Mouse (Mus musculus): Measurements from ENCODE around the gene Phf11a.
"Not testable (repeated sequence)": the region's sequence is repeated elsewhere in the genome, so short reads cannot be mapped to it uniquely, and the experiment has no call there.

Gene Phf11a

GRCm38 (mm10) chr14:59297391-59297790 is at the start of gene Phf11a:
Gene Phf11a (minus strand): TSS chr14:59297522.
- not testable (repeated sequence) for ATAC-seq (ENCODE audit: insufficient number of reproducible peaks, low FRiP score, low TSS enrichment)

GRCm38 (mm10) chr14:59341189-59341588 is 43.9 kb upstream of the Phf11a start, which contains the start of gene Phf11b:
Gene Phf11b (minus strand): TSS chr14:59341351.
- not testable (repeated sequence) for ATAC-seq (ENCODE audit: insufficient number of reproducible peaks, low FRiP score, low TSS enrichment)

GRCm38 (mm10) chr14:59339541-59339940 is 42.2 kb upstream of the Phf11a start:
- no peak for ATAC-seq (ENCODE audit: insufficient number of reproducible peaks, low FRiP score, low TSS enrichment)

GRCm38 (mm10) chr14:59336056-59336455 is 38.7 kb upstream of the Phf11a start:
- ATAC-seq (ENCODE audit: insufficient number of reproducible peaks, low FRiP score, low TSS enrichment), result not testable (repeated sequence)

DNA sequence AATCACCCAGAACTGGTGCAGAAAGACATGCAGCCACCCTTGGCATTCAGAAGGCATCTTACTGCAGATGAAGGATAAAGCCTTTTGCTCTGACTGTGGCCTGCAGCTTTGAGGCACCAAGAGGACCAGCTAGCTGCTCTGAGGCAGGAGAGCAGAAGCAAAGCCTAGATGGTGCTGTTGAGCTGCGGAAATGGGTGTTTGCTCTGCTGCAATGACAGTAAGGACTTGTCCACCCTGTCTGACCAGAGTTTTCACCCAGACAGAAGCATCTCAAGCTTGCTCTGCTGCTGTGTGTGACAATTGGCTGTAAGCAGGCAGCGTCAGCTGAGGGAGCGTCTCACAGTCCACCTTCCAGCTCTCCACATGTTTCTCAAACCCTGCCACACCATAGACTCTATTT is 33.2 kb upstream of the Phf11a start:
- ATAC-seq (ENCODE audit: insufficient number of reproducible peaks, low FRiP score, low TSS enrichment), result peak; percentile 45; the same call in 1 of the 2 replicates

DNA sequence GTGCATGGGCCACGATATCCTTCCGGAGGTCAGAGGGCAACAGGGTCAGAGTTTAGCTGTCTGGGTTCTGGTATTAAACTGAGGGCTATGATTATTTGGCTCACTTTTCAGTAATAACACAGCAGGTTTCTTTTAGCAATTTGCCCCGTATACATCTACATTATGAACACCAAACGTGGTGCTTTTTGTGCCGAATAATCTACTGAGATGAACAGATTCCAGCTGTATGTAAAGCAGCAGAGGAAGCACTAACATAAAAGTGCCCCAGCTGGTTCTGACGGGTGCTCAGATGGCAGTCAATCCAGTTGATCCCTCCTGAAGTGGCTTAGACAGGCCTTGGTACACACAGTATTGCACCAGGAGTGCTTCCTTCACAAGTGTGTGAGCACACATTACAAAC is 22.6 kb upstream of the Phf11a start:
- not testable (repeated sequence) for ATAC-seq (ENCODE audit: insufficient number of reproducible peaks, low FRiP score, low TSS enrichment)

GRCm38 (mm10) chr14:59319036-59319435 is 21.7 kb upstream of the Phf11a start:
- ATAC-seq (ENCODE audit: insufficient number of reproducible peaks, low FRiP score, low TSS enrichment), result not testable (repeated sequence)

- ATAC-seq (ENCODE audit: insufficient number of reproducible peaks, low FRiP score, low TSS enrichment), result not testable (repeated sequence)
Observed at GRCm38 (mm10) chr14:59291769-59292168, 5.6 kb downstream of the Phf11a start.

GRCm38 (mm10) chr14:59274961-59275360 is 22.4 kb downstream of the Phf11a start:
- not testable (repeated sequence) for ATAC-seq (ENCODE audit: insufficient number of reproducible peaks, low FRiP score, low TSS enrichment)

DNA sequence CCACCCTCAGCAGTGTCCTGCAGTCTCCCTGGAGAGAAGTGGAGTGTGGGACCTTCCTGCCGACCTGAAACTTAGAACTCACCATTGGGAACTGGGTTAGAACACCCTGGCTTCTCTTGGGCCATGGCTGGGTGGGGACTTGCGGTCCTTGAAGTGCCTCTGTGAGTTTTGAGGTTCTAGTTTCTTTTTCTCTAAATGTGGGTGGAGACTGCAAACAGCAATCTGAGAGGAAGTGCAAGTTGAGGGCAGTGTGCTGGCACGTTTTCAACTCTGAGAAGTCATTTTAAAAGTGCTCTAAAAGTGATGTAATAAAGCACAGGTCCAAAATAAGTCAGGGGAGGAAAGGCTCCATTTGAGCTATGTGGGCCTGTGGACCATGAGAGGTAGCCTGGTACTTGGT is 37.3 kb downstream of the Phf11a start, which contains the start of gene Gm6904:
Gm6904 (minus strand) TSS at position 161 of the 400 bp plus-strand sequence.
- no peak for ATAC-seq (ENCODE audit: insufficient number of reproducible peaks, low FRiP score, low TSS enrichment)

DNA sequence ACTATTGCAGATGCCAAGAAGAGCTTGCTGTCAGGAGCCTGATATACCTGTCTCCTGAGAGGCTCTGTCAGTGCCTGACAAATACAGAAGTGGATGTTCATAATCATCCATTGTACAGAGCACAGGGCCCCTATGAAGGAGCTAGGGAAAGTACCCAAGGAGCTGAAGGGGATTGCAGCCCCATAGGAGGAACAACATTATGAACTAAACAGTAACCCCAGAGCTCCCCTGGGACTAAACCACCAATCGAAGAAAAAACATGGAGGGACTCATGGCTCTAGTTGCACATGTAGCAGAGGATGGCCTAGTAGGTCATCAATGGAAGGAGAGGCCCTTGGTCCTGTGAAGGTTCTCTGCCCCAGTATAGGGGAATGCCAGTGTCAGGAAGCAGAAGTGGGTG is 41.5 kb downstream of the Phf11a start:
- ATAC-seq (ENCODE audit: insufficient number of reproducible peaks, low FRiP score, low TSS enrichment), result not testable (repeated sequence)

- ATAC-seq (ENCODE audit: insufficient number of reproducible peaks, low FRiP score, low TSS enrichment), result not testable (repeated sequence)
Observed at GRCm38 (mm10) chr14:59250350-59250749, 47.0 kb downstream of the Phf11a start.

- no peak for ATAC-seq (ENCODE audit: insufficient number of reproducible peaks, low FRiP score, low TSS enrichment)
Observed at GRCm38 (mm10) chr14:59233635-59234034, 63.7 kb downstream of the Phf11a start.

GRCm38 (mm10) chr14:59232003-59232402 is 65.3 kb downstream of the Phf11a start:
- no peak for ATAC-seq (ENCODE audit: insufficient number of reproducible peaks, low FRiP score, low TSS enrichment)

DNA sequence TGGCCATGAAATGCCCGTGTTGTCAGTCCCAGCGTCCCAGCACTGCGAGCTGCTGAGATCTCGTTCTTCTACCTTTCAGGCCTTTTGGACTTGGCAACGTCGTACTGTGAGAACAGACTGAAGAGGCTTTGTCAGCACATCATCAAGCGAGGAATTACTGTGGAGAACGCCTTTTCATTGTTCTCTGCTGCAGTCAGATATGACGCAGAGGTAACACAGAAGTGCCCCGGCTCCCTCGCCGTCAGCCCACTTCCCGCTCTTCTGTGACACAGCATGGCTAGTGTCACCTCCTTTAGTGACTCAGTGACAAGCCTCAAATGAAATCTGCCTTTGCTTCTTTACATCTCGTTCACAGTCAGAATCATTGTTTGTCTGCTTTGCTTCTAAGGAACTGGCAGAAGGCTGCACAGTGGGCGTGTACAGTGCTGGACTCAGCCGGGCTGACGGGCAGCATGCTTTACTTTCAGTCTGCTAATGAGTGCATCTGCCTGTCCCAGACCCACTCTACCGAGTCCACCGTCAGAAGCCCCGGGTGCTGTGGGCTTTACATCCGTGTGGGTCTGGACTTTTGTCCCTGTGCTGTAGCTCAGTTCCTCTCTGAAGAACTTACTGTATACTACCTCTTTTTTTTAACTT is 66.9 kb downstream of the Phf11a start:
- ATAC-seq (ENCODE audit: insufficient number of reproducible peaks, low FRiP score, low TSS enrichment), result no peak

DNA sequence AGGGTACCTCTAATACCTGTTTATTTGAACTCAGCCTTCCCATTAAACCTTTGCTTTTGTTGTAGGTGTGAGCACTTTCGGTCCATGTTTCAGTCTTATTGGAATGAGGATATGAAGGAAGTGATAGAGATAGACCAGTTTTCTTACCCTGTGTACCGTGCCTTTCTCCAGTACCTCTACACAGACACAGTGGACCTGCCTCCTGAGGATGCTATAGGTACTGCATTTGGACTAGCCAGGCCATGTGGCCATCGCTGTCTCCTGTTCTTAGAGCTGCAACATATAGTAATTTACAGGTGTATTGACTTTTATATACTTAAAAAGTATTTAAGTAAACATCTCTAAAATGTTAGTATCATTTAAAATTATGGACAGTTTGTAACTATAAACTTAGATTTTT is 67.5 kb downstream of the Phf11a start:
- ATAC-seq (ENCODE audit: insufficient number of reproducible peaks, low FRiP score, low TSS enrichment), result 0 out of 2 replicates have a peak, but pooled peaks have one; percentile 52
